Mouse (Mus musculus): Measurements from ENCODE around the gene Kat6b.

The Kat6b gene

GRCm38 (mm10) chr14:21592985-21593750 is 111.9 kb downstream of the Kat6b start:
- no peak for DNase-seq (ENCODE audit: low read depth)

GRCm38 (mm10) chr14:21599446-21600173 is 118.4 kb downstream of the Kat6b start:
- DNase-seq (ENCODE audit: low read depth): no peak

- no peak for DNase-seq (ENCODE audit: low read depth)
Measured at GRCm38 (mm10) chr14:21600174-21600566, 118.9 kb downstream of the Kat6b start.

GRCm38 (mm10) chr14:21600628-21601027 is 119.4 kb downstream of the Kat6b start:
- DNase-seq (ENCODE audit: low read depth): no peak

GRCm38 (mm10) chr14:21602166-21602565 is 120.9 kb downstream of the Kat6b start:
- no peak for DNase-seq (ENCODE audit: low read depth)

GRCm38 (mm10) chr14:21602937-21603336 is 121.7 kb downstream of the Kat6b start:
- no peak for DNase-seq (ENCODE audit: low read depth)

GRCm38 (mm10) chr14:21607686-21608085 is 126.5 kb downstream of the Kat6b start:
- no peak for DNase-seq (ENCODE audit: low read depth)

- no peak for DNase-seq (ENCODE audit: low read depth)
Measured at GRCm38 (mm10) chr14:21608886-21609285, 127.7 kb downstream of the Kat6b start.

GRCm38 (mm10) chr14:21610224-21610623 is 129.0 kb downstream of the Kat6b start:
- DNase-seq (ENCODE audit: low read depth): peak; percentile 50

GRCm38 (mm10) chr14:21613031-21613430 is 131.8 kb downstream of the Kat6b start:
- DNase-seq (ENCODE audit: low read depth): no peak

GRCm38 (mm10) chr14:21614103-21614502 is 132.9 kb downstream of the Kat6b start:
- DNase-seq (ENCODE audit: low read depth): no peak

GRCm38 (mm10) chr14:21615853-21616252 is 134.6 kb downstream of the Kat6b start:
- DNase-seq (ENCODE audit: low read depth): no peak

GRCm38 (mm10) chr14:21617221-21617980 is 136.2 kb downstream of the Kat6b start:
- no peak for DNase-seq (ENCODE audit: low read depth)

- no peak for DNase-seq (ENCODE audit: low read depth)
Measured at GRCm38 (mm10) chr14:21619951-21620350, 138.7 kb downstream of the Kat6b start.

GRCm38 (mm10) chr14:21625946-21626345 is 144.7 kb downstream of the Kat6b start:
- no peak for DNase-seq (ENCODE audit: low read depth)

GRCm38 (mm10) chr14:21631665-21632200 is 150.5 kb downstream of the Kat6b start:
- DNase-seq (ENCODE audit: low read depth): no peak

- no peak for DNase-seq (ENCODE audit: low read depth)
Measured at GRCm38 (mm10) chr14:21636548-21636947, 155.3 kb downstream of the Kat6b start.

GRCm38 (mm10) chr14:21640806-21641435 is 159.7 kb downstream of the Kat6b start:
- DNase-seq (ENCODE audit: low read depth): no peak

GRCm38 (mm10) chr14:21653813-21654212 is 172.6 kb downstream of the Kat6b start:
- DNase-seq (ENCODE audit: low read depth): peak; percentile 30

GRCm38 (mm10) chr14:21659155-21659554 is 177.9 kb downstream of the Kat6b start:
- no peak for DNase-seq (ENCODE audit: low read depth)

- peak; percentile 48 for DNase-seq (ENCODE audit: low read depth)
Measured at GRCm38 (mm10) chr14:21659652-21660051, 178.4 kb downstream of the Kat6b start.

Data from c-Kit-positive CD71-negative TER-119-negative erythroid progenitor cells, embryonic 14.5 days (primary cell).